Mouse (Mus musculus) liver, embryonic 16.5 days (tissue): ENCODE results near the gene Tm9sf3. TPM values are rescaled to one million over a fixed set of nuclear protein-coding genes. Genes with fewer than 3 reads are reported as not detected.

Experiments
- ATAC-seq: fragments of 200-750 bp; cut with Nextera tagmentation; 2 replicates; pipeline ENCODE4 v1.8.0; 2017; ENCODE audit warnings: low read depth, mild to moderate bottlenecking, moderate number of reproducible peaks, moderate library complexity
- H3K27ac ChIP-seq: fragments of 300-500 bp; sonication (generic); 2 replicates; pipeline ENCODE4 v1.5.1; 2014; ENCODE audit warnings: mild to moderate bottlenecking, low read length
- H3K27me3 ChIP-seq: fragments of 300-500 bp; sonication (generic); 2 replicates; pipeline ENCODE4 v1.6.1; 2014; ENCODE audit warnings: low read depth, low read length, mixed read lengths; ENCODE audit not compliant: control insufficient read depth, insufficient read depth
- H3K36me3 ChIP-seq: fragments of 300-500 bp; sonication (generic); 2 replicates; pipeline ENCODE4 v1.6.1; 2014; ENCODE audit warnings: mild to moderate bottlenecking; ENCODE audit not compliant: control insufficient read depth, insufficient read depth
- H3K4me1 ChIP-seq: fragments of 300-500 bp; sonication (generic); 2 replicates; pipeline ENCODE4 v1.6.1; 2014; ENCODE audit warnings: low read depth, low read length, mixed read lengths; ENCODE audit not compliant: control insufficient read depth
- H3K4me2 ChIP-seq: fragments of 300-500 bp; sonication (generic); 2 replicates; pipeline ENCODE4 v1.6.1; 2014; ENCODE audit warnings: low read depth, low read length, mixed read lengths
- H3K4me3 ChIP-seq: fragments of 300-500 bp; sonication (generic); 2 replicates; pipeline ENCODE4 v1.5.1; 2014; ENCODE audit warnings: low read depth, mild to moderate bottlenecking, low read length
- H3K9ac ChIP-seq: fragments of 300-500 bp; sonication (generic); 2 replicates; pipeline ENCODE4 v1.6.1; 2014; ENCODE audit warnings: low read depth, low read length
- H3K9me3 ChIP-seq: fragments of 300-500 bp; sonication (generic); replicated peaks from 2 replicates; pipeline ENCODE4 v1.6.1; 2016; ENCODE audit warnings: low read length; ENCODE audit not compliant: control insufficient read depth
- WGBS: fragments of 180-500 bp; shearing (Covaris S2); extraction: QIAGEN DNeasy Blood & Tissue Kit; methylation state at CpG from one replicate; pipeline ENCODE4 v1.1.7; 2014; ENCODE audit not compliant: insufficient replicate concordance; 5-methylcytosine and 5-hydroxymethylcytosine counted together
- polyA plus RNA-seq: library from polyadenylated mRNA; unstranded; fragments of >200 nt; fragmentation: Nextera tagmentation; extraction: Ambion mirVana; gene quantifications from 2 replicates; pipeline ENCODE4 v1.2.1, GENCODE M21; 2015

The Tm9sf3 gene
- polyA plus RNA-seq, 1 experiment from 2014 or later: 49.2 TPM

DNA sequence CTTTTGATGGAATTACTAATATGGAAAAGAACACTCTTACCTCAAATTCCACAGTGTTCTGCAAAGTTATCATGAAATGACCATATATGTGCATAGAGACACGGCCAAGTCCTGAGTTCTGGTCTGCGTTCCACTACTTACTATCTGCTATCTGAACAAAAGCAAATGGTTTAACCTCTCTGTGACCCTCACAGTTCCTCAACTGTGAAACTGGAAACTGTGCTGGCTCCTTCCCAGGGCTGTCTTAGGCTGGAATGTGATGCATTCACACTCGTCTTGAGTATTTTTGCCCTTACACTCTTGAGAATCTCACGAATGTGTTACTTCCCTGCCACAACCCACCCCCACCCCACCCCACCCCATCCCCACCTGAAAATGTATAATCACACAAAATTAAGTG, 14.8 kb downstream of the Tm9sf3 start:
- H3K4me3 ChIP-seq: no peak overlapping the region
- H3K27ac ChIP-seq: no peak overlapping the region
- no peaks in the 10 kb centered on the region for H3K4me1 ChIP-seq
- WGBS: 67% methylated on average over 4 of the region's 4 CpGs
- peaks cover 6% of the 10 kb centered on the region for H3K36me3 ChIP-seq
- no peaks in the 10 kb centered on the region for H3K27me3 ChIP-seq
- ATAC-seq: no peak
- H3K9me3 ChIP-seq: no peaks in the 10 kb centered on the region
- no peak overlapping the region for H3K4me2 ChIP-seq
- H3K9ac ChIP-seq: no peak overlapping the region

GRCm38 (mm10) chr19:41248271-41248670, 15.5 kb downstream of the Tm9sf3 start:
- Histone ChIP-seq H3K27ac (no peak overlapping the region), H3K36me3 (peaks cover 8% of the 10 kb centered on the region), H3K4me2 (no peak overlapping the region), H3K9me3 (no peaks in the 10 kb centered on the region), H3K4me3 (no peak overlapping the region), H3K4me1 (no peaks in the 10 kb centered on the region), H3K9ac (no peak overlapping the region), H3K27me3 (no peaks in the 10 kb centered on the region)
- ATAC-seq: no peak
- 78% methylated on average over 3 of the region's 3 CpGs for WGBS

GRCm38 (mm10) chr19:41246271-41246670, 17.5 kb downstream of the Tm9sf3 start:
- Histone ChIP-seq H3K9me3 (no peaks in the 10 kb centered on the region), H3K36me3 (peaks cover 8% of the 10 kb centered on the region), H3K4me1 (no peaks in the 10 kb centered on the region), H3K4me2 (no peak overlapping the region), H3K27ac (no peak overlapping the region), H3K9ac (no peak overlapping the region), H3K27me3 (no peaks in the 10 kb centered on the region), H3K4me3 (no peak overlapping the region)
- ATAC-seq: no peak
- WGBS: 69% methylated on average over 4 of the region's 4 CpGs

- H3K4me2 ChIP-seq: no peak overlapping the region
- H3K4me3 ChIP-seq: no peak overlapping the region
- ATAC-seq: no peak
- WGBS: 60% methylated on average over 6 of the region's 6 CpGs
- H3K27ac ChIP-seq: no peak overlapping the region
- no peak overlapping the region for H3K9ac ChIP-seq
- no peaks in the 10 kb centered on the region for H3K27me3 ChIP-seq
- H3K4me1 ChIP-seq: no peaks in the 10 kb centered on the region
- H3K36me3 ChIP-seq: peaks cover 10% of the 10 kb centered on the region
- H3K9me3 ChIP-seq: no peaks in the 10 kb centered on the region
These were observed 19.2 kb downstream of the Tm9sf3 start for GRCm38 (mm10) chr19:41244581-41244980.

DNA sequence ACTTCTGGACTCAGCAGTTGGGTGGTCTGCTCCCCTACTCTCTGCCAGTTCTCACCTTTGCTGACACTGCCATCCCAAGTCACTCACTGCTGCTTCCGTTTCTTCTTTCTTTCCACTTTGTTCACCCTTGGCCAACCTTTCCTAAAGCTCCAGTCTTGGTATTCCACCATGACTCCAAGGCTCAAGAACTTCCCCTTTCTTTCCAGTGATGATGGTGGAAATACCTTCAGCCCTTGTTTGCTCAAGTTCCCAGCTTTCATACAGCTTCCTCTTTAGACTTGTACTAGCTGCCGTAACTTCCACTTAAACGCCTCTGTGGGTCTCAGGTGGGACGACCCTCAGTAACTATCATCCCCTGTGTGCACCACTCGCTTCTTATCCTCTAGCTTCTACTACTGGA, 21.8 kb downstream of the Tm9sf3 start:
- H3K27ac ChIP-seq: no peak overlapping the region
- no peak overlapping the region for H3K4me2 ChIP-seq
- H3K4me3 ChIP-seq: no peak overlapping the region
- H3K36me3 ChIP-seq: peaks cover 18% of the 10 kb centered on the region
- H3K4me1 ChIP-seq: no peaks in the 10 kb centered on the region
- no peak for ATAC-seq
- no peaks in the 10 kb centered on the region for H3K27me3 ChIP-seq
- no peaks in the 10 kb centered on the region for H3K9me3 ChIP-seq
- WGBS: 82% methylated on average over 5 of the region's 5 CpGs
- H3K9ac ChIP-seq: no peak overlapping the region

DNA sequence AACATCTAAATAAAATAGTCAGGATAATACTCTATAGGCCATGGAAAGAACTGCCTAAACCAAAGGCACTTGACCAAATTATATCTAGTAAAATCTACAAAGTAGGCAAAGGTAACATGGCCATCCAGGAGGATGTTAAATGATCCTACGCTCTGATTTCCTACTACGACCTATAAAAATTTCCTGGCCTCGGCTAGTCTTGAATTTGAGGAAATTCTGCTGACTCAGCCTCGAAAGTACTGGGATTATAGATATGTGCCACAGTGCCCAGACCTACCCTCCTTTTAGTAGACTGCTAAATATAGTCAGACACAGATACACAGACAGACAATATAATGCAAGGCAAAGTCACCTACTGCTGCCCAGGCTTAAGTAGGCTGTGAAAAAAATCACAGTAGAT, 30.1 kb downstream of the Tm9sf3 start:
- Histone ChIP-seq H3K9ac (no peak overlapping the region), H3K27ac (no peak overlapping the region), H3K27me3 (no peaks in the 10 kb centered on the region), H3K4me1 (no peaks in the 10 kb centered on the region), H3K4me3 (no peak overlapping the region), H3K4me2 (no peak overlapping the region), H3K9me3 (no peaks in the 10 kb centered on the region), H3K36me3 (peaks cover 38% of the 10 kb centered on the region)
- ATAC-seq: no peak
- 79% methylated on average over 4 of the region's 4 CpGs for WGBS

- no peak overlapping the region for H3K4me3 ChIP-seq
- H3K9ac ChIP-seq: no peak overlapping the region
- peaks cover 34% of the 10 kb centered on the region for H3K27me3 ChIP-seq
- ATAC-seq: no peak
- no peaks in the 10 kb centered on the region for H3K9me3 ChIP-seq
- H3K27ac ChIP-seq: no peak overlapping the region
- peaks cover 2% of the 10 kb centered on the region; the same call in 1 of the 2 replicates for H3K36me3 ChIP-seq
- WGBS: 16% methylated on average over 7 of the region's 7 CpGs
- H3K4me1 ChIP-seq: no peaks in the 10 kb centered on the region; the same call in none of the 2 replicates
- H3K4me2 ChIP-seq: no peak overlapping the region
These were observed 55.5 kb downstream of the Tm9sf3 start for GRCm38 (mm10) chr19:41208326-41208725.

DNA sequence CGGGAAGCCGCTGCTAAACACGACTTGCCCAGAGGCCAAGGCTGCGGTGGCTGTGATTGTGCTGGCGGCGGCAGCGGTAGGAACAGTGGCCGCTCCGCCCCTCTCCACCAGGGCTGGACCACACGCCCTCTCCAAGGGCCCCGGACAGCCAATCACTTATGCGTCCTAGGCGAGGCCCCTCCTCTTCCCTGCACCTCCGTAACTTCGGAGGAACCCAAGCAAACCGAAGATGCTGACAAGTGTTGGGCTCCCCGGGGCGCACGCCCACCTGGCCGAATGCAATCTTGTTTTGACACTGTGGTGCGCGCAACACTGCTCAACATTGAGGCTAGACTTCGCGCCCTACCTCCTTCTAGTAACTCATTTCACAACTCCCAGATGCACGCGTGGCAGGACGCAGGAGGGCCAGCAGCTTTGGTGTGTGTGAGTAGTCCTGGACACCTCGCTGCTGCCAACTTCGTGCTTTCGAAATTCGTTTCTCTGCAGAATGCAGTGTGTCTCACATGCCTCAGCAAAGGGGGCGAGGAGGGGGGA, 56.9 kb downstream of the Tm9sf3 start, which contains the start of gene Tll2:
Gene Tll2, minus strand, starts transcription at position 25 of the 534 bp plus-strand sequence.
- 2% methylated on average over 32 of the region's 32 CpGs for WGBS
- H3K4me2 ChIP-seq: peak within 1 kb of the TSS; percentile 51
- no peaks in the 10 kb centered on the region for H3K9me3 ChIP-seq
- no peak within 1 kb of the TSS for H3K27ac ChIP-seq
- peaks cover 2% of the 10 kb centered on the region; the same call in 1 of the 2 replicates for H3K36me3 ChIP-seq
- peak within 1 kb of the TSS; percentile 31; the same call in 1 of the 2 replicates for H3K4me3 ChIP-seq
- peak; percentile 59 for ATAC-seq
- H3K27me3 ChIP-seq: peaks cover 34% of the 10 kb centered on the region
- no peaks in the 10 kb centered on the region; the same call in none of the 2 replicates for H3K4me1 ChIP-seq
- H3K9ac ChIP-seq: no peak within 1 kb of the TSS

- Histone ChIP-seq H3K4me1 (no peaks in the 10 kb centered on the region; the same call in none of the 2 replicates), H3K9ac (no peak overlapping the region), H3K4me2 (peak overlapping the region; percentile 51), H3K27me3 (peaks cover 34% of the 10 kb centered on the region), H3K36me3 (no peaks in the 10 kb centered on the region; the same call in 1 of the 2 replicates), H3K9me3 (no peaks in the 10 kb centered on the region), H3K27ac (no peak overlapping the region), H3K4me3 (peak overlapping the region; percentile 31; the same call in 1 of the 2 replicates)
- 2% methylated on average over 46 of the region's 46 CpGs for WGBS
- ATAC-seq: no peak
These were observed 57.6 kb downstream of the Tm9sf3 start for GRCm38 (mm10) chr19:41206041-41206810.
